Mouse (Mus musculus): ENCODE data around the gene Fxyd3. TPM values are rescaled to one million over a fixed set of nuclear protein-coding genes. Genes with fewer than 3 reads are reported as not detected.

The Fxyd3 gene
- polyA plus RNA-seq, 1 experiment, result not detected

DNA sequence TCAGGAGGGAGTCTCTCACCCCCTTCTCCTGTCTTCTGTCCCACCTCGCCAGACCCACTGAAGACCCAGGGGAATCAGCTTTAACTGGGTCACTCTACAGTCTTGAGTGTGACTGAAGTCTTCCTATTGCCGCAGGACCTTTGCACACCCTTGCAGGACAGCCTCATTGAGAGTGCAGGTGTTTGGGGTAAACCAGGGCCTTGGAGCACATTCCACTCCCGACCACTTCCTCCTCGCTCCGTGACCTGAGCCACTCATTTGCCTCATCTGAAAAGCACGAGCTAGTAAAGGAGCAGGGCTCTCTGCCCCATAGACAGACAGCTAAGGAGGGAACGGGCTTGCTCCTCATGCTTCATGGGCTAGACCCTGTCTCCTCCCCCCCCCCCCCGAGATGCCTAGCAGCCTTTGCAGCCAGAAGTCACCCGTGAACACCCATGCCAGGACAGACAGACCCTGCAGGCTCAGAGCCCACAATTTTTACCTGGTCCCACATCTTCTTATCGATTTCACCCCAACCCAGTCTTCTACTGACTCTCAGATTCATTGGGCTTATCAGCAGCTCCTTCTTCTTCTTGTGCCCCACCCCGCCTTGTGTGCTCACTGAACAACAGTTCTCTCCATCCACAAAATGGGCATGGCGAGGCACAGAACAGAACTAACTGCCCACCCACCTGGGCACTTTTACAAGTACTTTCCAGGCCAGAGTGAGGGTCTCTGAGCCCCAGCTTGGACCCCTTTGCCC is 36.1 kb downstream of the Fxyd3 start:
- TF ChIP-seq CTCF (IDR thresholded peaks at IDR 0.05; ENCODE audit: borderline replicate concordance, insufficient read depth, low read length) (no peak), POLR2A (IDR thresholded peaks at IDR 0.05; ENCODE audit: low read depth, low read length) (no peak)
- Histone ChIP-seq H3K4me3 (ENCODE audit: insufficient read depth, low read length) (no peak overlapping the region), H3K27ac (ENCODE audit: insufficient read depth, low read length) (no peak overlapping the region), H3K4me1 (ENCODE audit: control insufficient read depth, insufficient read depth, low read length) (0 out of 2 replicates have a peak, but pooled peaks cover 3% of the 10 kb centered on the region)

DNA sequence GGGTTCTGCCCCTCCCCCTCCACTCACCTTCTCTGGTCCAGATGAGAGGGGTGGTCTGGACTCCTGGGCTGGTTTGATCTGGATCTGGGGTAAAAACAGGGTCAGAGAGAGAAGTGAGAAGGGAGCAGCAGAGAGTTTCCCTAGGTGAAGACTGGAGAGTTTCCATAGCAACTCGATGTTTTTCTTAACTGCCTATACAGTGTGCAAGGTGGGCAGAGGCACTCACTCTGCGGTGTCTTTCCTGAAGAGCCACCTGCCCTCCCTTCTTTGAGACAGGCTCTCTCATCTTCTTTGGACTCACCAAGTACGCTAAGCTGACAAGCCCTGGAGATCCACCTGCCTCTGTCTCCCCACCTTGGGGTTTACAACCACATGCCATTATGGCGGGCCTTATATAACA is 37.5 kb downstream of the Fxyd3 start:
- 0 out of 2 replicates have a peak, but pooled peaks cover 3% of the 10 kb centered on the region for H3K4me1 ChIP-seq (ENCODE audit: control insufficient read depth, insufficient read depth, low read length)
- no peak overlapping the region for H3K4me3 ChIP-seq (ENCODE audit: insufficient read depth, low read length)
- TF ChIP-seq CTCF (IDR thresholded peaks at IDR 0.05; ENCODE audit: borderline replicate concordance, insufficient read depth, low read length), result no peak
- TF ChIP-seq POLR2A (IDR thresholded peaks at IDR 0.05; ENCODE audit: low read depth, low read length), result no peak
- H3K27ac ChIP-seq (ENCODE audit: insufficient read depth, low read length), result no peak overlapping the region

DNA sequence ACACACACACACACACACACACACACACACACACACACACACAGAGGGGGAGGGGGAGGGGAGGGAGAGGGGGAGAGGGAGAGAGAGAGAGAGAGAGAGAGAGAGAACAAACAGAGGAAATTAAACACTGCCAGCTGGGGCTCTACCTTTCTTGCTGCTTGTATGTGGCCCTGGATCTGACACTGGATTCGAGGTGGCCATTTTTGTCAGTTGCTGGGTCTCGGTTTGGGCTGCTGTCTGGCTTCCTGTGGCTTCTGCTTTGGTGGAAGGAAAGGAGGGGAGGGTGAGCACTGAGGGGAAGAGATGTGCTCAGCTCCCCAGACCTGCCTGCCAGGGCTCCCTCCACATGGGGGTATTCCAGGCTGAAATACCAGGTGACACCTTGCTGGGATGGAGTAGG is 38.8 kb downstream of the Fxyd3 start:
- Histone ChIP-seq H3K27ac (ENCODE audit: insufficient read depth, low read length) (no peak overlapping the region), H3K4me3 (ENCODE audit: insufficient read depth, low read length) (no peak overlapping the region), H3K4me1 (ENCODE audit: control insufficient read depth, insufficient read depth, low read length) (0 out of 2 replicates have a peak, but pooled peaks cover 3% of the 10 kb centered on the region)
- no peak for TF ChIP-seq CTCF (IDR thresholded peaks at IDR 0.05; ENCODE audit: borderline replicate concordance, insufficient read depth, low read length)
- TF ChIP-seq POLR2A (IDR thresholded peaks at IDR 0.05; ENCODE audit: low read depth, low read length), result no peak

DNA sequence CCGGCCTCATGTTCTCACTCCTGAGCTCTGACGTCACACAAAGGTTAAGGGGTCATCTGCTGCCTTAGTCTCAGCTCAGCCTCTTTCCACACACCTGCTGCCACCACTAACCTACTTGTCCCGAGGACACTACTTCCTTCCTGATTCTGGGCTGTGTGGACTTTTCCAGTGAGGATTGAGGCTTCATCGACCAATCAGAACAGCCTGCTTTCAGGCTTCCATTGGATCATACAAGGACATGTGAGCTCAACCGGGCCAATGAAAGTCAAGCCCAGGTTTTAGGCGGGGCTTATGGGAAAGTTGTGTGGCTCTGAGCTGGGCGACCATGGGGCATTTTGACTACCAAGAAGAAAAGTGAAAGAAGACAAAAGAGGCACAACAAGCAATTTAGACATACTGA is 39.6 kb downstream of the Fxyd3 start:
- no peak overlapping the region for H3K27ac ChIP-seq (ENCODE audit: insufficient read depth, low read length)
- no peak overlapping the region for H3K4me3 ChIP-seq (ENCODE audit: insufficient read depth, low read length)
- TF ChIP-seq POLR2A (IDR thresholded peaks at IDR 0.05; ENCODE audit: low read depth, low read length), result no peak
- TF ChIP-seq CTCF (IDR thresholded peaks at IDR 0.05; ENCODE audit: borderline replicate concordance, insufficient read depth, low read length), result no peak
- 0 out of 2 replicates have a peak, but pooled peaks cover 3% of the 10 kb centered on the region for H3K4me1 ChIP-seq (ENCODE audit: control insufficient read depth, insufficient read depth, low read length)

DNA sequence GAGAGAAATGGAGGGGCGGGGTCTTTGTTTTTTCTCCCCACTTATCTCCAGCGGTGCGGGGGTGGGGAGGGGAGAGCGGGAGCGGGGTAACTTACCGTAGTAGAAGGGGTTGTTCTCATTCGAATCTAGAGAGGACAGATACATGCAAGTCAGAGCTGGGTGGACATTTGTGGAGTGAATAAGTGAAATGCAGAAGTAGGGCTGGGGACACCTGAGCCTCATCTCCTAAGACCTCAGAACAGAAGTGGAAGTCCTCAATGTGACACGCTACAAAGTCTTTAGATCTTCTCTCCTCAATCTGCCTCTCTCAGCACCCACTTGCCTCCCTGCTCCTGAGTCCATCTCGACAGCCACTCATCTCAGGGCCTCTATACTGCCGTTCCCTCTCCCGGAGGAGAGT is 41.2 kb downstream of the Fxyd3 start:
- Histone ChIP-seq H3K4me1 (ENCODE audit: control insufficient read depth, insufficient read depth, low read length) (no peaks in the 10 kb centered on the region), H3K27ac (ENCODE audit: insufficient read depth, low read length) (no peak overlapping the region), H3K4me3 (ENCODE audit: insufficient read depth, low read length) (no peak overlapping the region)
- TF ChIP-seq CTCF (IDR thresholded peaks at IDR 0.05; ENCODE audit: borderline replicate concordance, insufficient read depth, low read length), result no peak
- no peak for TF ChIP-seq POLR2A (IDR thresholded peaks at IDR 0.05; ENCODE audit: low read depth, low read length)

GRCm38 (mm10) chr7:31034789-31035188 is 41.7 kb downstream of the Fxyd3 start:
- H3K4me1 ChIP-seq (ENCODE audit: control insufficient read depth, insufficient read depth, low read length), result no peaks in the 10 kb centered on the region
- no peak overlapping the region for H3K4me3 ChIP-seq (ENCODE audit: insufficient read depth, low read length)
- TF ChIP-seq CTCF (IDR thresholded peaks at IDR 0.05; ENCODE audit: borderline replicate concordance, insufficient read depth, low read length), result 0 out of 2 replicates have a peak, but pooled peaks have one; percentile 11
- no peak for TF ChIP-seq POLR2A (IDR thresholded peaks at IDR 0.05; ENCODE audit: low read depth, low read length)
- H3K27ac ChIP-seq (ENCODE audit: insufficient read depth, low read length), result no peak overlapping the region

- no peaks in the 10 kb centered on the region for H3K4me1 ChIP-seq (ENCODE audit: control insufficient read depth, insufficient read depth, low read length)
- H3K4me3 ChIP-seq (ENCODE audit: insufficient read depth, low read length), result no peak overlapping the region
- TF ChIP-seq CTCF (IDR thresholded peaks at IDR 0.05; ENCODE audit: borderline replicate concordance, insufficient read depth, low read length), result no peak
- no peak for TF ChIP-seq POLR2A (IDR thresholded peaks at IDR 0.05; ENCODE audit: low read depth, low read length)
- no peak overlapping the region for H3K27ac ChIP-seq (ENCODE audit: insufficient read depth, low read length)
Measured at GRCm38 (mm10) chr7:31033409-31034165, 42.9 kb downstream of the Fxyd3 start.

- no peak for TF ChIP-seq CTCF (IDR thresholded peaks at IDR 0.05; ENCODE audit: borderline replicate concordance, insufficient read depth, low read length)
- TF ChIP-seq POLR2A (IDR thresholded peaks at IDR 0.05; ENCODE audit: low read depth, low read length), result no peak
- no peak overlapping the region for H3K4me3 ChIP-seq (ENCODE audit: insufficient read depth, low read length)
- H3K4me1 ChIP-seq (ENCODE audit: control insufficient read depth, insufficient read depth, low read length), result no peaks in the 10 kb centered on the region
- no peak overlapping the region for H3K27ac ChIP-seq (ENCODE audit: insufficient read depth, low read length)
Measured at GRCm38 (mm10) chr7:31031731-31032130, 44.8 kb downstream of the Fxyd3 start.

DNA sequence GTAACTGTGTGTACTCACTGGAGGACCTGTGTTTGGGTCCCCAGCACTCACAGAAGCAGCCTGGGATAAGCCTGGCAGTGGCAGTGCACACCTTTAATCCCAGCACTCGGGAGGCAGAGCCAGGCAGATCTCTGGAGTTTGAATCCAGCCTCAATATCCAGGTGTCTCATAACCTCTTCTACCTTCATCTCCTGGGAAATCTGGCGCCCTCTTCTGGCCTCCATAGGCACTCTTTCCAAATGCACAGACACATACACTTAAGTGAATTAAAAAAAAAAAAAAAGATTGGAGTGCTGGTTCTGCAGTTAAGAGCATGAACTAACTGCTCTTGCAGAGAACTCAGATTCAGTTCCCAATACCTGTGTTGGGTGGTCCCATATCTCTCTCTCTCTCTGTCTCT is 45.8 kb downstream of the Fxyd3 start:
- Histone ChIP-seq H3K4me1 (ENCODE audit: control insufficient read depth, insufficient read depth, low read length) (no peaks in the 10 kb centered on the region), H3K4me3 (ENCODE audit: insufficient read depth, low read length) (no peak overlapping the region), H3K27ac (ENCODE audit: insufficient read depth, low read length) (no peak overlapping the region)
- TF ChIP-seq POLR2A (IDR thresholded peaks at IDR 0.05; ENCODE audit: low read depth, low read length) (no peak), CTCF (IDR thresholded peaks at IDR 0.05; ENCODE audit: borderline replicate concordance, insufficient read depth, low read length) (no peak)

GRCm38 (mm10) chr7:31028609-31029008 is 47.9 kb downstream of the Fxyd3 start:
- no peak overlapping the region for H3K27ac ChIP-seq (ENCODE audit: insufficient read depth, low read length)
- TF ChIP-seq POLR2A (IDR thresholded peaks at IDR 0.05; ENCODE audit: low read depth, low read length) (no peak), CTCF (IDR thresholded peaks at IDR 0.05; ENCODE audit: borderline replicate concordance, insufficient read depth, low read length) (no peak)
- H3K4me3 ChIP-seq (ENCODE audit: insufficient read depth, low read length), result no peak overlapping the region
- H3K4me1 ChIP-seq (ENCODE audit: control insufficient read depth, insufficient read depth, low read length), result no peaks in the 10 kb centered on the region

Other genes starting within 250 kb of the Fxyd3 start
- gene Ffar3, start 220.5 kb downstream of the Fxyd3 start, polyA plus RNA-seq (2011; ENCODE audit: insufficient read length, low read depth, missing spikeins), result not detected in 2 replicates
- gene Ffar1, start 215.1 kb downstream of the Fxyd3 start, polyA plus RNA-seq (2011; ENCODE audit: insufficient read length, low read depth, missing spikeins), result not detected in 2 replicates
- not detected in 2 replicates for gene Cd22, start 196.4 kb downstream of the Fxyd3 start, polyA plus RNA-seq (2011; ENCODE audit: insufficient read length, low read depth, missing spikeins)
- not detected in 2 replicates for gene Mag, start 161.8 kb downstream of the Fxyd3 start, polyA plus RNA-seq (2011; ENCODE audit: insufficient read length, low read depth, missing spikeins)
- gene Hamp2, start 152.0 kb downstream of the Fxyd3 start, polyA plus RNA-seq (2011; ENCODE audit: insufficient read length, low read depth, missing spikeins), result not detected in 2 replicates
- gene Hamp, start 132.7 kb downstream of the Fxyd3 start, polyA plus RNA-seq (2011; ENCODE audit: insufficient read length, low read depth, missing spikeins), result not detected in 2 replicates
- gene Usf2, start 119.9 kb downstream of the Fxyd3 start, polyA plus RNA-seq (2011; ENCODE audit: insufficient read length, low read depth, missing spikeins), result 55.5 and 61.1 TPM in 2 replicates
- gene Lsr, start 103.2 kb downstream of the Fxyd3 start, polyA plus RNA-seq (2011; ENCODE audit: insufficient read length, low read depth, missing spikeins), result not detected in 2 replicates
- gene Fam187b, start 102.9 kb downstream of the Fxyd3 start, polyA plus RNA-seq (2011; ENCODE audit: insufficient read length, low read depth, missing spikeins), result not detected in 2 replicates
- 79.0 and 143 TPM in 2 replicates for gene Fxyd5, start 34.2 kb downstream of the Fxyd3 start, polyA plus RNA-seq (2011; ENCODE audit: insufficient read length, low read depth, missing spikeins)
- not detected in 2 replicates for gene Fxyd7, start 25.2 kb downstream of the Fxyd3 start, polyA plus RNA-seq (2011; ENCODE audit: insufficient read length, low read depth, missing spikeins)
- gene Fxyd1, start 19.5 kb downstream of the Fxyd3 start, polyA plus RNA-seq (2011; ENCODE audit: insufficient read length, low read depth, missing spikeins), result 10.3 TPM in 1 of 2 replicates, not detected in the other
- 0.92 and 1.1 TPM in 2 replicates for gene Lgi4, start 17.4 kb downstream of the Fxyd3 start, polyA plus RNA-seq (2011; ENCODE audit: insufficient read length, low read depth, missing spikeins)
- gene Hpn, start 38.6 kb upstream of the Fxyd3 start, polyA plus RNA-seq (2011; ENCODE audit: insufficient read length, low read depth, missing spikeins), result 0.60 and 0.90 TPM in 2 replicates
- 40.8 and 57.9 TPM in 2 replicates for gene Scn1b, start 50.3 kb upstream of the Fxyd3 start, polyA plus RNA-seq (2011; ENCODE audit: insufficient read length, low read depth, missing spikeins)
- gene Gramd1a, start 79.2 kb upstream of the Fxyd3 start, polyA plus RNA-seq (2011; ENCODE audit: insufficient read length, low read depth, missing spikeins), result 44.3 and 53.9 TPM in 2 replicates
- gene Scgb2b2, start 213.8 kb upstream of the Fxyd3 start, polyA plus RNA-seq (2011; ENCODE audit: insufficient read length, low read depth, missing spikeins), result not detected in 2 replicates
- not detected in 2 replicates for gene Scgb1b2, start 215.1 kb upstream of the Fxyd3 start, polyA plus RNA-seq (2011; ENCODE audit: insufficient read length, low read depth, missing spikeins)